Mouse (Mus musculus): ENCODE results near the gene Sh3pxd2b.

The Sh3pxd2b gene

GRCm38 (mm10) chr11:32373266-32374026 lies 25.8 kb downstream of the Sh3pxd2b start:
- no peak for DNase-seq (ENCODE audit: low spot score in 2 of 2)

- DNase-seq (ENCODE audit: low spot score in 2 of 2) = no peak
Measured at GRCm38 (mm10) chr11:32374027-32374589, 26.5 kb downstream of the Sh3pxd2b start.

- no peak for DNase-seq (ENCODE audit: low spot score in 2 of 2)
Measured at GRCm38 (mm10) chr11:32375104-32375535, 27.5 kb downstream of the Sh3pxd2b start.

- DNase-seq (ENCODE audit: low spot score in 2 of 2) = no peak
Measured at GRCm38 (mm10) chr11:32376086-32376485, 28.5 kb downstream of the Sh3pxd2b start.

GRCm38 (mm10) chr11:32379910-32380309 lies 32.3 kb downstream of the Sh3pxd2b start:
- DNase-seq (ENCODE audit: low spot score in 2 of 2) = no peak

- DNase-seq (ENCODE audit: low spot score in 2 of 2) = peak in 1 of 2 experiments; percentile 42
Measured at GRCm38 (mm10) chr11:32383341-32384134, 35.9 kb downstream of the Sh3pxd2b start.

- DNase-seq (ENCODE audit: low spot score in 2 of 2) = no peak
Measured at GRCm38 (mm10) chr11:32384135-32384801, 36.6 kb downstream of the Sh3pxd2b start.

GRCm38 (mm10) chr11:32386043-32386442 lies 38.4 kb downstream of the Sh3pxd2b start:
- DNase-seq (ENCODE audit: low spot score in 2 of 2) = no peak

GRCm38 (mm10) chr11:32388064-32388463 lies 40.4 kb downstream of the Sh3pxd2b start:
- no peak for DNase-seq (ENCODE audit: low spot score in 2 of 2)

GRCm38 (mm10) chr11:32393095-32393494 lies 45.5 kb downstream of the Sh3pxd2b start:
- no peak for DNase-seq (ENCODE audit: low spot score in 2 of 2)

GRCm38 (mm10) chr11:32395791-32396190 lies 48.2 kb downstream of the Sh3pxd2b start:
- no peak for DNase-seq (ENCODE audit: low spot score in 2 of 2)

GRCm38 (mm10) chr11:32398446-32398845 lies 50.8 kb downstream of the Sh3pxd2b start:
- no peak for DNase-seq (ENCODE audit: low spot score in 2 of 2)

- no peak for DNase-seq (ENCODE audit: low spot score in 2 of 2)
Measured at GRCm38 (mm10) chr11:32399261-32399660, 51.6 kb downstream of the Sh3pxd2b start.

- no peak for DNase-seq (ENCODE audit: low spot score in 2 of 2)
Measured at GRCm38 (mm10) chr11:32402712-32403111, 55.1 kb downstream of the Sh3pxd2b start.

- no peak for DNase-seq (ENCODE audit: low spot score in 2 of 2)
Measured at GRCm38 (mm10) chr11:32404708-32405107, 57.1 kb downstream of the Sh3pxd2b start.

GRCm38 (mm10) chr11:32407863-32408262 lies 60.2 kb downstream of the Sh3pxd2b start:
- no peak for DNase-seq (ENCODE audit: low spot score in 2 of 2)

GRCm38 (mm10) chr11:32409052-32409451 lies 61.4 kb downstream of the Sh3pxd2b start:
- no peak for DNase-seq (ENCODE audit: low spot score in 2 of 2)

GRCm38 (mm10) chr11:32409823-32410562 lies 62.4 kb downstream of the Sh3pxd2b start:
- DNase-seq (ENCODE audit: low spot score in 2 of 2) = no peak

GRCm38 (mm10) chr11:32420001-32420400 lies 72.4 kb downstream of the Sh3pxd2b start:
- DNase-seq (ENCODE audit: low spot score in 2 of 2) = no peak

GRCm38 (mm10) chr11:32423311-32423710 lies 75.7 kb downstream of the Sh3pxd2b start:
- no peak for DNase-seq (ENCODE audit: low spot score in 2 of 2)

GRCm38 (mm10) chr11:32424600-32424999 lies 77.0 kb downstream of the Sh3pxd2b start:
- no peak for DNase-seq (ENCODE audit: low spot score in 2 of 2)
